Mouse (Mus musculus): ENCODE data around the gene Ccdc92. TPM values are rescaled to one million over a fixed set of nuclear protein-coding genes. Genes with fewer than 3 reads are reported as not detected.

The Ccdc92 gene
- polyA plus RNA-seq (2012): 3.4 and 3.9 TPM in 2 replicates

GRCm38 (mm10) chr5:124862013-124862866 lies at the start of gene Ccdc92, which contains the start of gene Zfp664:
Gene Ccdc92 (minus strand): TSS chr5:124862424.
Gene Zfp664 (plus strand): TSS chr5:124862691.
- no peak for TF ChIP-seq GATA1 (IDR thresholded peaks at IDR 0.05; ENCODE audit: low read length)

GRCm38 (mm10) chr5:124908860-124909259 lies 46.6 kb upstream of the Ccdc92 start:
- TF ChIP-seq GATA1 (IDR thresholded peaks at IDR 0.05; ENCODE audit: low read length): no peak

DNA sequence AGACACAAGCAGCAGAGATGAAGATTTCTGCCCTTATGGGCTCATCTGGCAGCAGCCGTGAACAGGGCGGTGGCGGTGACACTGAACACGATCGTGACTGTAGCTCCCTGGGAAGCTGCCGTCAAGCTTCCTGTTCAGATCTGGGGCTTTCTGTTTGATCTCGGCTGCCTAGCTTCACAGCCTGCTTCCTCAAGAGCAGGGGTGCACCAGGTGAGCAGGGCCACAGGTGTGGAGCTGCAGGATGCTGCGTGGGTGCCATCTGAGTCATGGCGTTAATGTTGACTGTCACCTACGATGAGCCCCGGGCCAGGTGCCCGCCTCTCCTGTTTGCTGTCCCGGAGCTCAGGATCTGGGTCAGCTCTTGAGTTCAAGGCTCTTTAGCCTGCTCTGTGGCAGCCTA lies 44.7 kb upstream of the Ccdc92 start:
- no peak for TF ChIP-seq GATA1 (IDR thresholded peaks at IDR 0.05; ENCODE audit: low read length)

DNA sequence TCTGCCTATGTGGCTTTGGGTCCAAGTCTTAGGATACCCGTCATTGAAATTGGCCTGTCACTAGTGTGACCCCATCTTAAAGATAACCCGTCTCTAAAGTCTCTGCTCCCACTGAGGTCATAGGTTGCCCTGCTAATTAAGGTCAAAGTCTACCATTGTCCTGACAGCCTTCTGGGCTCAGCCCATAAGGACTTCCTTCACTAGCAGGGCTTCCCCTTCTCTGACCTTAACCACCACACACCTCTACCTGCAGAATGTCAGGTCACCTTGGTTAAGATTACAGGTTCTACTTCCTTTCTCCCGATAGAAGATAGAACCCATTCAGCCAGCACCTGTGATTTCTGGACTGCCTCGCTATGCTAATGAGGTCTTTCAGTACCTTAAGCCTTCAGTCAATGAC lies 41.6 kb upstream of the Ccdc92 start:
- TF ChIP-seq GATA1 (IDR thresholded peaks at IDR 0.05; ENCODE audit: low read length): no peak

GRCm38 (mm10) chr5:124902195-124902594 lies 40.0 kb upstream of the Ccdc92 start:
- no peak for TF ChIP-seq GATA1 (IDR thresholded peaks at IDR 0.05; ENCODE audit: low read length)

DNA sequence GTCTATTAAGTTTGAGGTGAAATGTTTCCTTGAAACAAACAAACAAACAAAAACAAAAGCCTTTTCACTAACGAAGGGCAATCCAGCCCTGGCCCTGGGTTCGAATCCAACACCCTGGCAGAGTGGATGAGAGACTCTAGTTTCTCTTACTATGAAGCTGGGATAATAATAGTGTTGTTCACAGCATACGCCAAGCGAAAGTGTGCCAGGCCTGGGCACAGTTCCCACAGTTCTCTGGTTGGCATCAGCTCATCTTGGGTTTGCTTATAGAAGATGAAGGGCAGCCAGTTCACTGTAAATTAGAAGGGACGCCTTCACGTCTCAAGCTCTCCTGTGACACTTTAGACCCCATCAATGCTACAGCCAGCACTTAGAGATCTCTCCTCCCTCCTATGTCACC lies 39.5 kb upstream of the Ccdc92 start:
- no peak for TF ChIP-seq GATA1 (IDR thresholded peaks at IDR 0.05; ENCODE audit: low read length)

- no peak for TF ChIP-seq GATA1 (IDR thresholded peaks at IDR 0.05; ENCODE audit: low read length)
These were observed 38.7 kb upstream of the Ccdc92 start for GRCm38 (mm10) chr5:124900738-124901490.

- TF ChIP-seq GATA1 (IDR thresholded peaks at IDR 0.05; ENCODE audit: low read length): no peak
These were observed 37.9 kb upstream of the Ccdc92 start for GRCm38 (mm10) chr5:124899945-124900631.

DNA sequence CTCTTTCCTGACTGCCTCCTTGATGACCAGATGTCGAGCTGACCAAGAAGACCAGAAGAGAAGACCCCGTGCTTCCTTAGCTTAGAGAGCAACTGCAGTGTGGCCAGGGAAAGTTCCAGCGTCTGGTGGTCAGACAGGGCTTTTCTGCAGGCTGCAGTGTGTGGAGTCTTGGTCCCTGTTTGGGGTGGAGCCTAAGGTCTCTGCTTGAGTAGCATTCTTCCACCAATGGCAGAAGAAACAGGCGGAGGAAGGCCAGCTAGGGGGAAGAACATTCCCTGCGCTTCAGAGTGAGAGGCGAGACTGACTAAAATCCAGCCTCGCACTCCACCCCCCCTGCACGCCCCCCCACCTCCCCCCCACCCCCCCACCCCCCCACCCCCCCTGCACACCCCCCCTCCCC lies 33.9 kb upstream of the Ccdc92 start:
- TF ChIP-seq GATA1 (IDR thresholded peaks at IDR 0.05; ENCODE audit: low read length): no peak

GRCm38 (mm10) chr5:124891921-124892370 lies 29.7 kb upstream of the Ccdc92 start:
- TF ChIP-seq GATA1 (IDR thresholded peaks at IDR 0.05; ENCODE audit: low read length): no peak

- no peak for TF ChIP-seq GATA1 (IDR thresholded peaks at IDR 0.05; ENCODE audit: low read length)
These were observed 26.4 kb upstream of the Ccdc92 start for GRCm38 (mm10) chr5:124888661-124889060.

DNA sequence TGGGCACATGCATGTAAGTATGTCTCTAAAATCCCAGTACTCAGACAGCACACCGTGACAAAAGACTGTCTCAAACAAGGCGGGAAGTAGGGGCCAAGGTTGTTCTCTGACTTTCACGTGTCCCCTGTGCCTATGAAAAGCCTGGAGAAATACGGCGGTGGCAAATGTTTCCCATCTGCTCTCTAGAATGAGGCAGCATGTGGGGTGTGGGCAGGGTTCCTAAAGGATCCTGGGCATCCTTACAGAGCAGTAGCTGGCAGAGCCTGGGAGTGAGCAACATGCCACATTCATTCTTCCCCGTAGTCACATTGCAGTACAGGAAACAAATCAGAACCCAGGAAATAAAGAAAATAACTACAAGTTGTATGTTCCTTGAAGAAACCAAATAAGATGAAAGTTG lies 21.7 kb upstream of the Ccdc92 start:
- TF ChIP-seq GATA1 (IDR thresholded peaks at IDR 0.05; ENCODE audit: low read length): no peak

GRCm38 (mm10) chr5:124879801-124880200 lies 17.6 kb upstream of the Ccdc92 start:
- TF ChIP-seq GATA1 (IDR thresholded peaks at IDR 0.05; ENCODE audit: low read length): no peak

- no peak for TF ChIP-seq GATA1 (IDR thresholded peaks at IDR 0.05; ENCODE audit: low read length)
These were observed 17.0 kb upstream of the Ccdc92 start for GRCm38 (mm10) chr5:124879251-124879650.

DNA sequence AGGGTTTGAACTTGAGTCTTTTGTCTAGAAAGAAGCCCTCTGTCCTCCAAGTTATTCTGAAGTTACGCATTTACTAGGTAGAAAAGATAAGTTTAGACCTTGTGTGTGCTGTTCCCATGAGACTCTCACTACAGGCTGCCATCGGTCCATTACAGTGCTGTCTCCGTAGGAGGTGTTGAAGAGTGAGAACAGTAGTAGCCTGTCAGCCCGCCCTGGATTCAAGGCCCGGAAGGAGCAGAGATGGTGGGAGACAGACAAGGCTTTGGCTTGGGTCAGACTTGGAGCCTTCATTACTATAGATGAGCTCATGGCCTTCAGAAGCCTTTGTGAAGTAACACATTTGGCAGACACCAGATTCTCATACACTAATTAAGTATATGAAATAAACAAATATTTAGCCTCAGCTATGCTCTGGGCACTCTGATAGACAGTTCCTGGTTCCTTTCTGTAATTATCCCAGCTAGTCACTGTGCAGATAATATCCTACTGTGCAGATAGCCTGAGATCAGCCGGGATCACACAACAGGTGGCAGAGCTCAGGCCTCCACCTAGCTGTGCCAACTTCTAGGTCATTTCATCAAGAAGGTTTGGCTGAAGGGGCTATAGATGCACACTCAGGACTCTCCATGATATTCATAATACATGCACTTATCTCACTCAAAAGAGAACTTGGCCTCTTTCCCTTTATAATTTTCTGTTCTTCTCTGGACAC lies 11.8 kb upstream of the Ccdc92 start:
- TF ChIP-seq GATA1 (IDR thresholded peaks at IDR 0.05; ENCODE audit: low read length): no peak

All from G1E-ER4 (cell line).